Mouse (Mus musculus) midbrain, embryonic 15.5 days (tissue): ENCODE data around the gene Aifm1. TPM values are rescaled to one million over a fixed set of nuclear protein-coding genes. Genes with fewer than 3 reads are reported as not detected.
"Not testable (repeated sequence)": the region's sequence is repeated elsewhere in the genome, so short reads cannot be mapped to it uniquely, and the experiment has no call there.

ENCODE experiments used
- ATAC-seq: fragments of 200-750 bp; cut with Nextera tagmentation; replicated peaks from 2 replicates; pipeline ENCODE4 v1.8.0; 2017; ENCODE audit warnings: moderate TSS enrichment
- H3K27ac ChIP-seq: fragments of 300-500 bp; sonication (generic); 2 replicates; pipeline ENCODE4 v1.5.1; 2015; ENCODE audit warnings: mild to moderate bottlenecking, inconsistent platforms
- H3K27me3 ChIP-seq: fragments of 300-500 bp; sonication (generic); replicated peaks from 2 replicates; pipeline ENCODE4 v1.6.1; 2015; ENCODE audit warnings: inconsistent platforms
- H3K36me3 ChIP-seq: fragments of 300-500 bp; sonication (generic); replicated peaks from 2 replicates; pipeline ENCODE4 v1.6.1; 2015; ENCODE audit warnings: inconsistent platforms
- H3K4me1 ChIP-seq: fragments of 300-500 bp; sonication (generic); 2 replicates; pipeline ENCODE4 v1.6.1; 2015; ENCODE audit warnings: inconsistent platforms
- H3K4me2 ChIP-seq: fragments of 300-500 bp; sonication (generic); 2 replicates; pipeline ENCODE4 v1.6.1; 2015; ENCODE audit warnings: inconsistent platforms, mild to moderate bottlenecking, moderate library complexity
- H3K4me3 ChIP-seq: fragments of 300-500 bp; sonication (generic); 2 replicates; pipeline ENCODE4 v1.5.1; 2015; ENCODE audit warnings: mild to moderate bottlenecking, inconsistent platforms
- H3K9ac ChIP-seq: fragments of 300-500 bp; sonication (generic); 2 replicates; pipeline ENCODE4 v1.6.1; 2015; ENCODE audit warnings: mild to moderate bottlenecking, inconsistent platforms
- H3K9me3 ChIP-seq: fragments of 300-500 bp; sonication (generic); 2 replicates; pipeline ENCODE4 v1.6.1; 2016; ENCODE audit warnings: inconsistent platforms
- WGBS: fragments of 180-500 bp; shearing (Covaris S2); methylation state at CpG from one replicate; pipeline ENCODE4 v1.1.7; 2015; ENCODE audit warnings: mixed read lengths; 5-methylcytosine and 5-hydroxymethylcytosine counted together
- polyA plus RNA-seq: library from polyadenylated mRNA; unstranded; fragments of >200 nt; fragmentation: Nextera tagmentation; extraction: Ambion mirVana; gene quantifications from 2 replicates; pipeline ENCODE4 v1.2.1, GENCODE M21; 2015

Aifm1 gene
- polyA plus RNA-seq, 1 experiment from 2014 or later = 38.9 TPM

- no peaks in the 10 kb centered on the region for H3K9me3 ChIP-seq
- H3K4me3 ChIP-seq = peak overlapping the region; percentile 36
- ATAC-seq = peak; percentile 62
- H3K27me3 ChIP-seq = peaks cover 12% of the 10 kb centered on the region
- H3K9ac ChIP-seq = no peak overlapping the region
- peaks cover 3% of the 10 kb centered on the region; the same call in 1 of the 2 replicates for H3K4me1 ChIP-seq
- peak overlapping the region; percentile 51 for H3K4me2 ChIP-seq
- H3K36me3 ChIP-seq = no peaks in the 10 kb centered on the region
- 31% methylated on average over 20 of the region's 21 CpGs for WGBS
- no peak overlapping the region for H3K27ac ChIP-seq
Measured at GRCm38 (mm10) chrX:48454495-48454878, 58.9 kb downstream of the Aifm1 start.

GRCm38 (mm10) chrX:48453736-48454494, 59.4 kb downstream of the Aifm1 start:
- Histone ChIP-seq H3K4me3 (peak overlapping the region; percentile 36), H3K27me3 (peaks cover 12% of the 10 kb centered on the region), H3K4me1 (peaks cover 3% of the 10 kb centered on the region; the same call in 1 of the 2 replicates), H3K9ac (no peak overlapping the region), H3K36me3 (no peaks in the 10 kb centered on the region), H3K4me2 (peak overlapping the region; percentile 51), H3K9me3 (no peaks in the 10 kb centered on the region), H3K27ac (no peak overlapping the region)
- 24% methylated on average over 67 of the region's 91 CpGs for WGBS
- ATAC-seq = peak; percentile 55

GRCm38 (mm10) chrX:48452931-48453673, 60.3 kb downstream of the Aifm1 start:
- H3K36me3 ChIP-seq = no peaks in the 10 kb centered on the region
- peak overlapping the region; percentile 36 for H3K4me3 ChIP-seq
- H3K9ac ChIP-seq = no peak overlapping the region
- peaks cover 12% of the 10 kb centered on the region for H3K27me3 ChIP-seq
- ATAC-seq = no peak
- WGBS = 24% methylated on average over 46 of the region's 71 CpGs
- H3K4me2 ChIP-seq = peak overlapping the region; percentile 51
- peaks cover 3% of the 10 kb centered on the region; the same call in 1 of the 2 replicates for H3K4me1 ChIP-seq
- H3K27ac ChIP-seq = no peak overlapping the region
- no peaks in the 10 kb centered on the region for H3K9me3 ChIP-seq

GRCm38 (mm10) chrX:48452231-48452890, 61.0 kb downstream of the Aifm1 start:
- Histone ChIP-seq H3K4me3 (peak overlapping the region; percentile 36; the same call in 1 of the 2 replicates), H3K27me3 (peaks cover 12% of the 10 kb centered on the region), H3K36me3 (no peaks in the 10 kb centered on the region), H3K9me3 (no peaks in the 10 kb centered on the region), H3K9ac (no peak overlapping the region), H3K27ac (no peak overlapping the region), H3K4me2 (peak overlapping the region; percentile 51), H3K4me1 (peaks cover 3% of the 10 kb centered on the region; the same call in 1 of the 2 replicates)
- 44% methylated on average over 9 of the region's 9 CpGs for WGBS
- ATAC-seq = no peak

GRCm38 (mm10) chrX:48449646-48450045, 63.7 kb downstream of the Aifm1 start:
- H3K9me3 ChIP-seq = no peaks in the 10 kb centered on the region
- peaks cover 3% of the 10 kb centered on the region; the same call in 1 of the 2 replicates for H3K4me1 ChIP-seq
- WGBS = 39% methylated on average over 10 of the region's 10 CpGs
- no peaks in the 10 kb centered on the region for H3K36me3 ChIP-seq
- ATAC-seq = no peak
- H3K27me3 ChIP-seq = peaks cover 5% of the 10 kb centered on the region
- H3K9ac ChIP-seq = no peak overlapping the region
- no peak overlapping the region for H3K27ac ChIP-seq
- no peak overlapping the region for H3K4me2 ChIP-seq
- H3K4me3 ChIP-seq = no peak overlapping the region

GRCm38 (mm10) chrX:48444677-48445076, 68.7 kb downstream of the Aifm1 start:
- no peak for ATAC-seq
- WGBS = 87% methylated on average over 4 of the region's 4 CpGs

GRCm38 (mm10) chrX:48441954-48442353, 71.4 kb downstream of the Aifm1 start:
- Histone ChIP-seq H3K9me3 (no peaks in the 10 kb centered on the region), H3K27me3 (no peaks in the 10 kb centered on the region), H3K27ac (no peak overlapping the region), H3K36me3 (no peaks in the 10 kb centered on the region), H3K4me1 (no peaks in the 10 kb centered on the region), H3K4me2 (no peak overlapping the region), H3K4me3 (no peak overlapping the region), H3K9ac (no peak overlapping the region)
- ATAC-seq = no peak
- WGBS = 91% methylated on average over 7 of the region's 7 CpGs

More at GRCm38 (mm10) chrX:48444677-48445076, 68.7 kb downstream of the Aifm1 start:
- H3K9me3 ChIP-seq = no peaks in the 10 kb centered on the region
- no peak overlapping the region for H3K4me2 ChIP-seq
- no peak overlapping the region for H3K27ac ChIP-seq
- no peaks in the 10 kb centered on the region for H3K4me1 ChIP-seq
- H3K36me3 ChIP-seq = no peaks in the 10 kb centered on the region
- no peak overlapping the region for H3K9ac ChIP-seq
- no peak overlapping the region for H3K4me3 ChIP-seq
- H3K27me3 ChIP-seq = no peaks in the 10 kb centered on the region

- no peak overlapping the region for H3K4me2 ChIP-seq
- WGBS = 83% methylated on average over 6 of the region's 6 CpGs
Measured at GRCm38 (mm10) chrX:48441548-48441947, 71.8 kb downstream of the Aifm1 start.

GRCm38 (mm10) chrX:48439036-48439435, 74.3 kb downstream of the Aifm1 start:
- Histone ChIP-seq H3K4me3 (no peak overlapping the region), H3K4me1 (no peaks in the 10 kb centered on the region), H3K4me2 (no peak overlapping the region), H3K36me3 (no peaks in the 10 kb centered on the region), H3K9me3 (no peaks in the 10 kb centered on the region), H3K27me3 (no peaks in the 10 kb centered on the region), H3K27ac (no peak overlapping the region), H3K9ac (no peak overlapping the region)
- 82% methylated on average over 4 of the region's 4 CpGs for WGBS
- ATAC-seq = no peak

More at GRCm38 (mm10) chrX:48441548-48441947, 71.8 kb downstream of the Aifm1 start:
- Histone ChIP-seq H3K27me3 (no peaks in the 10 kb centered on the region), H3K9me3 (no peaks in the 10 kb centered on the region), H3K4me3 (no peak overlapping the region), H3K4me1 (no peaks in the 10 kb centered on the region), H3K27ac (no peak overlapping the region), H3K9ac (no peak overlapping the region), H3K36me3 (no peaks in the 10 kb centered on the region)
- no peak for ATAC-seq

- H3K4me2 ChIP-seq, H3K4me3 ChIP-seq, H3K9me3 ChIP-seq, H3K4me1 ChIP-seq, H3K27me3 ChIP-seq, ATAC-seq, H3K9ac ChIP-seq, H3K27ac ChIP-seq, H3K36me3 ChIP-seq: not testable (repeated sequence)
- WGBS = 88% methylated on average over 6 of the region's 7 CpGs
Measured at GRCm38 (mm10) chrX:48436082-48436481, 77.3 kb downstream of the Aifm1 start.

- H3K9ac ChIP-seq = no peak overlapping the region
- WGBS = 80% methylated on average over 9 of the region's 9 CpGs
- H3K27me3 ChIP-seq = no peaks in the 10 kb centered on the region
- H3K9me3 ChIP-seq = no peaks in the 10 kb centered on the region
- no peaks in the 10 kb centered on the region for H3K36me3 ChIP-seq
- no peak overlapping the region for H3K4me3 ChIP-seq
- ATAC-seq = no peak
- H3K27ac ChIP-seq = no peak overlapping the region
- no peak overlapping the region for H3K4me2 ChIP-seq
- H3K4me1 ChIP-seq = no peaks in the 10 kb centered on the region
Measured at GRCm38 (mm10) chrX:48435477-48435900, 77.9 kb downstream of the Aifm1 start.

- Histone ChIP-seq H3K27ac (no peak overlapping the region), H3K27me3 (no peaks in the 10 kb centered on the region), H3K4me1 (no peaks in the 10 kb centered on the region), H3K4me3 (no peak overlapping the region), H3K9ac (no peak overlapping the region), H3K4me2 (no peak overlapping the region), H3K9me3 (no peaks in the 10 kb centered on the region), H3K36me3 (no peaks in the 10 kb centered on the region)
- no peak for ATAC-seq
- WGBS = 96% methylated on average over 1 of the region's 1 CpGs
Measured at GRCm38 (mm10) chrX:48434251-48434650, 79.1 kb downstream of the Aifm1 start.
